ENCODE assay signal across 8 mouse cellular contexts in the genomic region with DNA sequence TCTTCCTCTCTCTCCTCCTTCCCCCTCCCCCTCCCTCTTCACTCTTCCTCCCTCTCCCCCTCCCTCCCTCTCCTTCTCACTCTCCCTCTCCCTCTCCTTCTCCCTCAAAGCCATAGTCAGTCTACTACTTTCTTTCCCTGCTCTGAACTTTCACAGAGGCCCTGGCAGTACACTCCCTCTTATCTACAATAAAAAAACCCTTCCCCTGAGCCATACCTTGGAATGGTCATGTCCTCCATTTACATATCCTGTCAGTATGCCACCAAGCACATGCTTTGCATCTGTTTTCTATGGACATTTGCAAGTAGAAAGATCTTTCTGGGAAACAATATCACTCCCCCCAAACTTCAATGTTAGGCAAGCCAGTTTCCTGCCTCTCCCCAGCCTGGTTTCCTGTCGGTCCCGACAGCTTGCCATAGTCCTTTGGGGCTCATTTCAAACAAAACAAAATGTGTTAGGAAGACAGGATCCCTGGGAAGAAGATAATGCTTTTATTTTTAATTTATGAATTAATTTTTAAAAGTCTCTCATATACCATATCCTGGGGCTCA. TPM values are rescaled to one million over a fixed set of nuclear protein-coding genes. Genes with fewer than 3 reads are reported as not detected.
A peak's percentile ranks its signal among the peaks of the same experiment; 100 is the strongest.
DNase-seq lines count a peak whose midpoint lies in the region; ATAC-seq lines count a peak whose summit lies in the region.

A gene (minus strand): TSS at position 307 of the 551 bp plus-strand sequence.

- H3K9me3 ChIP-seq in intestine, embryonic 15.5 days: no peaks in the 10 kb centered on the region
- no peaks in the 10 kb centered on the region for H3K9me3 ChIP-seq in intestine, embryonic 16.5 days (ENCODE audit: control insufficient read depth, low read length)
- H3K9me3 ChIP-seq in embryonic facial prominence, embryonic 12.5 days: no peaks in the 10 kb centered on the region
- no peaks in the 10 kb centered on the region for H3K9me3 ChIP-seq in lung, embryonic 16.5 days (ENCODE audit: control insufficient read depth, low read length)

- 53% methylated on average over 2 of the region's 2 CpGs for WGBS in intestine, embryonic 15.5 days
- WGBS in intestine, embryonic 16.5 days: 49% methylated on average over 2 of the region's 2 CpGs
- 38% methylated on average over 2 of the region's 2 CpGs for WGBS in embryonic facial prominence, embryonic 12.5 days
- 48% methylated on average over 2 of the region's 2 CpGs for WGBS in lung, embryonic 16.5 days

- no peak for ATAC-seq in intestine, embryonic 15.5 days
- ATAC-seq in intestine, embryonic 16.5 days: no peak
- ATAC-seq in embryonic facial prominence, embryonic 12.5 days (ENCODE audit: insufficient number of reproducible peaks, insufficient read depth, low FRiP score, low TSS enrichment): no peak
- ATAC-seq in hematopoietic stem cell, adult 5-6 weeks (replicated peaks in 1 of 2; ENCODE audit: insufficient read depth in 1 of 2, low FRiP score in 2 of 2, low TSS enrichment in 1 of 2, low read depth in 1 of 2, poor library complexity in 2 of 2, severe bottlenecking in 2 of 2): no peak
- ATAC-seq in lung, embryonic 16.5 days (ENCODE audit: low read depth): peak; percentile 52; the same call in 1 of the 2 replicates

- no peaks in the 10 kb centered on the region for H3K27me3 ChIP-seq in intestine, embryonic 15.5 days (replicated peaks)
- H3K27me3 ChIP-seq in intestine, embryonic 16.5 days (replicated peaks; ENCODE audit: control insufficient read depth, insufficient read depth, low read length): no peaks in the 10 kb centered on the region
- H3K27me3 ChIP-seq in embryonic facial prominence, embryonic 12.5 days: no peaks in the 10 kb centered on the region
- no peaks in the 10 kb centered on the region for H3K27me3 ChIP-seq in lung, embryonic 16.5 days (ENCODE audit: control insufficient read depth, insufficient read depth, low read depth, low read length)

- no peak within 1 kb of the TSS for H3K4me3 ChIP-seq in intestine, embryonic 15.5 days (replicated peaks)
- H3K4me3 ChIP-seq in intestine, embryonic 16.5 days (ENCODE audit: low read length): no peak within 1 kb of the TSS
- H3K4me3 ChIP-seq in embryonic facial prominence, embryonic 12.5 days: no peak within 1 kb of the TSS
- no peak within 1 kb of the TSS for H3K4me3 ChIP-seq in lung, embryonic 16.5 days (ENCODE audit: low read length)

- H3K36me3 ChIP-seq in intestine, embryonic 15.5 days: no peaks in the 10 kb centered on the region
- no peaks in the 10 kb centered on the region for H3K36me3 ChIP-seq in intestine, embryonic 16.5 days (ENCODE audit: control insufficient read depth, insufficient read depth, low read length)
- H3K36me3 ChIP-seq in embryonic facial prominence, embryonic 12.5 days: no peaks in the 10 kb centered on the region
- H3K36me3 ChIP-seq in lung, embryonic 16.5 days (ENCODE audit: control insufficient read depth, insufficient read depth, low read length): no peaks in the 10 kb centered on the region

- DNase-seq in ovary, adult 18-20 months (ENCODE audit: low spot score): no peak
- DNase-seq in thymus, postnatal 36 days: no peak
- no peak for DNase-seq in layer of hippocampus, adult 8-10 months (ENCODE audit: low spot score in 2 of 2)

- 0 out of 2 replicates have a peak within 1 kb of the TSS, but pooled peaks have one; percentile 32 for H3K27ac ChIP-seq in intestine, embryonic 15.5 days
- H3K27ac ChIP-seq in intestine, embryonic 16.5 days (ENCODE audit: low read length): no peak within 1 kb of the TSS
- H3K27ac ChIP-seq in embryonic facial prominence, embryonic 12.5 days: peak within 1 kb of the TSS; percentile 41
- H3K27ac ChIP-seq in lung, embryonic 16.5 days (ENCODE audit: low read length): peak within 1 kb of the TSS; percentile 72

- no peaks in the 10 kb centered on the region for H3K4me1 ChIP-seq in intestine, embryonic 15.5 days (replicated peaks)
- no peaks in the 10 kb centered on the region for H3K4me1 ChIP-seq in intestine, embryonic 16.5 days (ENCODE audit: control insufficient read depth, insufficient read depth, low read length)
- H3K4me1 ChIP-seq in embryonic facial prominence, embryonic 12.5 days: peaks cover 19% of the 10 kb centered on the region
- no peaks in the 10 kb centered on the region for H3K4me1 ChIP-seq in lung, embryonic 16.5 days (replicated peaks; ENCODE audit: control insufficient read depth, insufficient read depth, low read length)

- H3K9ac ChIP-seq in intestine, embryonic 15.5 days: no peak within 1 kb of the TSS
- H3K9ac ChIP-seq in intestine, embryonic 16.5 days (ENCODE audit: low read depth, low read length): no peak within 1 kb of the TSS
- no peak within 1 kb of the TSS for H3K9ac ChIP-seq in embryonic facial prominence, embryonic 12.5 days
- no peak within 1 kb of the TSS for H3K9ac ChIP-seq in lung, embryonic 16.5 days (ENCODE audit: low read length)

- H3K4me2 ChIP-seq in intestine, embryonic 15.5 days (replicated peaks): no peak within 1 kb of the TSS
- no peak within 1 kb of the TSS for H3K4me2 ChIP-seq in intestine, embryonic 16.5 days (ENCODE audit: low read depth, low read length)
- H3K4me2 ChIP-seq in embryonic facial prominence, embryonic 12.5 days (replicated peaks): no peak within 1 kb of the TSS
- no peak within 1 kb of the TSS for H3K4me2 ChIP-seq in lung, embryonic 16.5 days (ENCODE audit: low read depth, low read length)

RNA-seq across cellular contexts. Expression of the gene that starts here (rescaled TPM):
- 2.8 and 3.2 TPM in 2 replicates for polyA plus RNA-seq in intestine, embryonic 15.5 days (2015; fragmentation: Nextera tagmentation; extraction: Ambion mirVana)
- polyA plus RNA-seq in intestine, embryonic 16.5 days (2015; fragmentation: Nextera tagmentation; extraction: Ambion mirVana): 1.7 and 3.8 TPM in 2 replicates
- polyA plus RNA-seq in embryonic facial prominence, embryonic 12.5 days (2016; fragmentation: Nextera tagmentation; extraction: Ambion mirVana): 1.1 and 1.2 TPM in 2 replicates
- 2.0 and 20.6 TPM in 2 replicates for total RNA-seq in hematopoietic stem cell, adult 5-6 weeks (2017)
- 1.3 and 1.5 TPM in 2 replicates for polyA plus RNA-seq in lung, embryonic 16.5 days (2015; fragmentation: Nextera tagmentation; extraction: Ambion mirVana)
- under 1 TPM in 3 of 4 experiments, not detected in 1; 0.12 to 0.66 (median 0.28) TPM for total RNA-seq in layer of hippocampus, adult 8-10 months (2022)
